Mouse (Mus musculus) heart, postnatal 10 days (tissue): ENCODE data around the gene Csad. TPM values are rescaled to one million over a fixed set of nuclear protein-coding genes. Genes with fewer than 3 reads are reported as not detected.

Source experiments
- DNase-seq, 2 experiments: peaks; one replicate each; pipeline ENCODE4 v3.0.0; 2021
- intact Hi-C: fragments of 180-260 bp; cut with DNase I; formaldehyde crosslinking; loops from one replicate; pipeline ENCODE4 v1.15.1; 2025
- total RNA-seq, 2 experiments: library from RNA; stranded (reverse); gene quantifications; 2 replicates each; pipeline ENCODE4 v1.2.3; 2021

Gene Csad
- total RNA-seq, 2 experiments from 2014 or later = 25.6 to 33.8 TPM

DNA sequence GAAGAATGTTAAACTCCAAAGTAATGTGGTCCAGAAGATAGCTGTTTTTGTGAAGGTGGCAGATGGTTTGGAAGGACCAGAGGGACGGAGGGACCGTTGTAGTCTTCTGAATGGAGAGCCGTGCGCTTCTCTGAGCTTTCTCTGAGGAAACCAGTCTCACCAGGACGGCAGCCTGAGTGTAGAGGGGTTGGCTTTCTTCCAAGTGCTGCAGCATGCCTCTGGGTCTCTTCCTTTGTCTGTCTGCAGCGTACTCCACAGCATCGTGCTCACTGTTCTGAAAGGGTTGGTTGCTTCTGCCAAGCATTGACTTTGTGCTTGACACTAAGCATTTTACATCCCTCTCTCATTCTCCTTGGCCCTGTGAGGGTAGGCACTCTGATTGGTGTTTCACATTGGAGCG is 1.3 kb upstream of the Csad start:
- intact Hi-C loops = loop anchor here (2.0 kb wide), 1 partner anchor 19 kb away; no protein-coding TSS in a partner anchor
- peak in 1 of 2 experiments; percentile 34 for DNase-seq

- intact Hi-C loops = loop anchor here (2.0 kb wide), 1 partner anchor 21 kb away; no protein-coding TSS in a partner anchor
Observed at GRCm38 (mm10) chr15:102203835-102204381, 616 bp downstream of the Csad start.

DNA sequence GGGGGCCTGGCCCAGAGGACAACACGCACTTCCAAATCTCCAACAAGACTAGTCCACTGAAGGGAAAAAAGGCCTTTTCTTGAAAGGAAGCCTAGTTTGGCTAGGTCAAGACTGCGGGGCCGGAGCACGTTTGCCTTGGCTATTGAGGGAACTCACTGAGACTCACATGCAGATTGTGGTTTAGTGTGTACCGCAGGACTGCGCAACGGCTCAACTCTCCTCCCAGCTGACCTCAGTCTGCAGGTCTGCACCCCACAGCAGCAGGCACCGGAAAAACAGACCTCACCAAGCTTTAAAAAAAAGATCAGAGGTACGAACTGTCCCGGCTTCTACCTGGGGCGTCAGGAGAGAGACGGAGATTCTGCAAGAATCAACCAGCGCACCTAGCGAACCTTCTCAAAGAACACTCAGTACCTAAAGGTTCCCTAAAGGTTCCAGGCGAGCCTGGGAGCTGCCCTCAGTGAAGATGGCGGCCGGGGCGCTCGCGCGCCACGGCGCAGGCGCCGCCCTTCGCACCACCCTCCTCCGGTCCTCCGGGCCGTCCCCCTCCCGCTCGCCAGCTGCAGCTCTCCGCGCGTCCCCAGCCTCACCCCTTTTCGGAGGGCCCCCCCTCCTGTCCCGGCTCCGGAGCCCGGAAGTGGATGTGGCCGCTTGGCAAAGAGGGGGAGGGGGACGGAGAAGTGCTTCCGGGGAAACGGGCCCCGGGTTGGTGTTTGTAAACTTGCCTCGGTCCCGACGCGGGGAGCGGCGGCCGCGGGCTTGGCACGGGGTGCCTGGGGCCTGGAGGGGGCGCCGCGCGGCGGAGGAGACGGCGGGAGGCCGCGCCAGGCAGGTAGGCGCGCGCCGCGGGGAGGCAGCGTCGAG is 1.3 kb downstream of the Csad start, which contains the start of gene Zfp740:
Gene Zfp740, plus strand, starts transcription at position 279 of the 864 bp plus-strand sequence.
- intact Hi-C loops = no loop called here
- peak; percentile 96 to 97 for DNase-seq

More at GRCm38 (mm10) chr15:102203835-102204381, 616 bp downstream of the Csad start:
- peak; percentile 67 to 71 for DNase-seq

- intact Hi-C loops = no loop called here
- no peak for DNase-seq
Observed at GRCm38 (mm10) chr15:102198841-102199240, 5.7 kb downstream of the Csad start.

DNA sequence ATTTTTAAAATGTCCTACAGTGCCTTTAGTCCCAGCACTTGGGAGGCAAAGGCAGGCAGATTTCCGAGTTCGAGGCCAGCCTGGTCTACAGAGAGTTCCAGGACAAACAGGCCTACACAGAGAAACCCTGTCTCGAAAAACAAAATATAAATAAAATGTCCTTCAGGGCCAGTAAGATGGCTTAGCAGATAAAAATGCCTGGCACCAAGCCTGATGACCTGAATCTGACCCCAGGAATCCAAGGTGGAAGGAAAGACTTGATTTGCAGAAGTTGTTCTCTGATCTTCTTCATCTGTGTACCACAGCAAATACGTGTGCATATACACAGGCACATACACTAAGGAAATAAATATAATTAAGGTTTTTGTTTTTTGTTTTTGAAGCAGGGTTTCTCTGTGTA is 9.2 kb downstream of the Csad start:
- no peak for DNase-seq
- intact Hi-C loops = no loop called here

DNA sequence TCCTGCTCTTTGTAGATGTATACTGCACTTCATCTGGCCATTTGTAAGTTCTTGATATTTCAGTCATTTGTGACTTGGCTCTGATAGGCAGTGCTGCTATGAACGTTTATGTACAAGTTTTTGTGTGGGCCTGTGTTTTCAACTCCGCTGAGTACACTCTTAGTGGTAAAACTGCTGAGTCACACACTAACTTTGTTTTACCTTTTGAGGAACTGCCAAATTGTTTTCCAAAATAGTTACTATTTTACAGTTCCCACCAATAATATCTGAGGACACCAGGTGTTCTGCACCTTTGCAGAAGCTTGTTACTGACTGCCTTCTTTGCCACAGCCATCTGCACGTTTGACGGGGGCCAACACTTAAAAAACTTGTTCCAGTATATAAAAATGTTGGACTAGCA is 10.1 kb downstream of the Csad start:
- intact Hi-C loops = no loop called here
- no peak for DNase-seq

DNA sequence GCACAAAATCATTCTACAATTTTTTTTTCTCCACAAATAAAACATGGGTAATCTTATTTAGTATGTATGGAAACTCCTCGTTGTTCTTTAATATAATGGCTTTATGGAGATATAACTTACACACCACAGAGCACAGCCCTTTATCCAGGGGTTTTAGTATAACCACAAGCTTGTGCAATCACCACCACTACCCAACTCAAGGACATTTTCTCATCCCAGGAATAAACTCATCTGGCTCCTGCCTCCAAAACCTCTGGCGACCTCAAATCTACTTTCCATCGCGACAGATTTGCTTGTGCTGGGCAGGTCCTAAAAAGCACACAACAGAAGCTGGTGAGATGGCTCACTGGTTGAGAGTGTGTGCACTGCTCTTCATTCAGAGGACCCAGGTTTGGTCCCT is 10.9 kb downstream of the Csad start:
- intact Hi-C loops = no loop called here
- no peak for DNase-seq

DNA sequence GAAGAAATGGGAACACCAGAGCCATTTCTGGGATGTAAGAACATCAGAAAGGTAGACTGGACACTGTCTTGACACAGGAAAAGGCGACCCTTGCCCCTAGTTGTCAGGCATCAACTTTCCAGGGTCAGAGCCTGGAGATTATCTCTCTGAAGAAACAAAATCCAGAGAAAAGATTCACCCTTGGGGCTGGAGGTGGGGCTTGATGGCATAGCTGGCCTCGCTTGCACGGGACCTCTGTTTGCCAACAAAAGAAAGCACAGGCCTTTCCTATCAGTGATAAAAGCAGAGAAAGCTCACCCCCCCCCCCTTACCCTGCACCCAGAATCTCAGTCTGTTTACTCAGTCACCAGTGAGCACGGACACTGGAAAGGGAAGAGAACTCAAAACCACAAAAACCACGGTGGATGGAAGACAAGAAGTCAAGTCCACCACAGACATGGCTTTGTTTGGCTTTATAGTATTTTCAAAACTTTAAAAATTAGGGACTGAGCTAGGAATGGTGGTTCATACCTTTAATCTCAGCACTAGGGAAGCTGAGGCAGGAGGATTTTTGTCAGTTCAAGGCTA is 11.6 kb downstream of the Csad start:
- no peak for DNase-seq
- intact Hi-C loops = no loop called here

- DNase-seq = no peak
- intact Hi-C loops = no loop called here
Observed at GRCm38 (mm10) chr15:102192271-102192812, 12.2 kb downstream of the Csad start.

GRCm38 (mm10) chr15:102191699-102192098 is 12.8 kb downstream of the Csad start:
- intact Hi-C loops = no loop called here
- DNase-seq = no peak

DNA sequence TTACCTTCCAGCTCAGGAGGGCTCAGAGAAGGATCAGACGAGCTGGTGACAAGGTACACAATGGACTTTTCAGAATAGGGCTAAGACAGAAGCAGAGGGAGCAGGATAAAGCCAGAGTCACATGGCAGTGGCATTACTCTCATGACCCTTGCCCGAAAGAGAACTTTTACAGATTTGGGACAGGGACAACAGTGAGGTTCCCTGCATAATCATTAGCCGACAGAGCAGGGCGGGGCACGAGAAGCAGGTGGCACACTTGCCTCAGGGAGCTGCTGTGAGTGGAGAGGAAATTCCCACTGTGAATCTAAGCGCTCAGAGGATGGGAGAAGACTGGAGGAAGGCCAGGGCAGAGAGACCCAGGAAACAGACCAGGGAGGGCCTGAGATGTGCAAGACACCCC is 15.6 kb downstream of the Csad start:
- intact Hi-C loops = no loop called here
- DNase-seq = no peak

DNA sequence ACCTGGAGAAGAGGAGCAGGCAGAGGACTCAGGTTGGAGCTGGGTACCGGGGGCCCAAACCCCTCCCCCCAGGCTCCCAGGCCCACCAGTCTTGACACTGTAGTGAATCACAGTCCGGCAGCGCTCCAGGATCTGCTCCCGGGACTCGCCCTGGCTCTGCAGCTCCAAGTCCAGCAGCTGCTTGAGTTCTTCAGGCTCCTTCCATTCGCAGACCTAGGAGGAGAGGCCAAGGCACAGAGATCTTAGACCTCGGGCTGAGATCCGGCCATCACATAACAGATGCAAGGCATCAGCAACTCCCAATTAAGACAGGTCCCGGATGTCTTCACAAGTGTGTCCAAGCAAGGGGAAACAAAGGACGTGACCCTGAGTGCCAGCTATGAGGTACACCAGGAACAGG is 16.4 kb downstream of the Csad start:
- peak; percentile 50 to 65 for DNase-seq
- intact Hi-C loops = no loop called here

DNA sequence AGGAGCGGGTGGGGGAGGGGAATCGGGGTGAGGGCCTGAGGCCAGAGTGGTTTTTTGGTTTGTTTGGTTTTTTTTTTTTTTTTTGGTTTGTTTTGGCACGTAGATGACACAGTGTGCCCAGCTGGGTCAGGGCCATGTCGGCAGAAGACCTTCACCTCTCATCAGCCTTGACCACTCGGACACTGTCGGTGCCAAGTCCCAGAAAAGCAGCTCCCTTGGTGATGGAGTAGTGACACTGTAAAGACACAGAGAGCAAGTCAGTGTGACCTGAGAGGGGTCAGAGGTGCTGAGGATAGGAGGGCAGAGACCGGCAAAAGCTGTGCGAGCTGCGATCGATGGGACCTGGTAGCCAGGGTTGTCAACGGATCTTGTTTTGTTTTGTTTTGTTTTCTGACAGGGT is 18.3 kb downstream of the Csad start:
- intact Hi-C loops = no loop called here

GRCm38 (mm10) chr15:102183076-102183475 is 21.4 kb downstream of the Csad start:
- intact Hi-C loops = no loop called here
- no peak for DNase-seq

More for the DNA sequence above, 18.3 kb downstream of the Csad start:
- no peak for DNase-seq

GRCm38 (mm10) chr15:102179924-102180323 is 24.6 kb downstream of the Csad start:
- no peak for DNase-seq
- intact Hi-C loops = loop anchor here (5.0 kb wide), 1 partner anchor 137 kb away; no protein-coding TSS in a partner anchor

- intact Hi-C loops = loop anchor here (5.0 kb wide), 1 partner anchor 138 kb away; no protein-coding TSS in a partner anchor
- DNase-seq = no peak
Observed at GRCm38 (mm10) chr15:102179106-102179505, 25.4 kb downstream of the Csad start.

DNA sequence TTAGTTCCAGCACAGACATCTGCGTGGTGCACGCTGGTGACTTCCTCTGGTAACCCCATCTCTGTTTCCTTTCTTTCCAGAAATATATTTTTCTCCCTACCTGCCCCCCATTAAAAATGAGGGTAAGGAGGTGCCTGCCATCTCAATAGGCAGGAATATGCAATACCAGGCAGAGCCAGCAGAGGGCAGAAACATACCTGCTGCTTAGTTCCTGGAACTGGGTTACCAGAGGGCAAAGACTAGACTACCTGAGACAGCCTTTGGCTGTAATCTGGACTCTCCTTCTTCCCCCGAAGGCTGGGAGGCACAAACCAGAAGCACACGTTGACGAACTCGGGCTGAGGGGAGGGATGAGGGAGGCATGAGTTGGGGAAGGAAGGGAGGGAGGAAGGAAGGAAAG is 26.2 kb downstream of the Csad start:
- peak; percentile 83 to 89 for DNase-seq
- intact Hi-C loops = loop anchor here (1.0 to 5.0 kb wide), 2 partner anchors 46 to 139 kb away; no protein-coding TSS in a partner anchor

- intact Hi-C loops = loop anchor here (5.0 kb wide), 1 partner anchor 140 kb away; no protein-coding TSS in a partner anchor
- DNase-seq = no peak
Observed at GRCm38 (mm10) chr15:102177417-102177816, 27.1 kb downstream of the Csad start.

- intact Hi-C loops = loop anchor here (5.0 kb wide), 1 partner anchor 141 kb away; no protein-coding TSS in a partner anchor
Observed at GRCm38 (mm10) chr15:102176571-102177316, 27.8 kb downstream of the Csad start.

GRCm38 (mm10) chr15:102175736-102176319 is 28.7 kb downstream of the Csad start:
- intact Hi-C loops = loop anchor here (5.0 kb wide), 1 partner anchor 141 kb away; no protein-coding TSS in a partner anchor
- no peak for DNase-seq

More at GRCm38 (mm10) chr15:102176571-102177316, 27.8 kb downstream of the Csad start:
- DNase-seq = no peak
